Mouse (Mus musculus) forebrain, embryonic 11.5 days (tissue): Measurements from ENCODE around the gene Kntc1. TPM values are rescaled to one million over a fixed set of nuclear protein-coding genes. Genes with fewer than 3 reads are reported as not detected.
A peak's percentile ranks its signal among the peaks of the same experiment; 100 is the strongest.

Experiments
- ATAC-seq: fragments of 200-750 bp; cut with Nextera tagmentation; replicated peaks from 2 replicates; pipeline ENCODE4 v1.8.0; 2017; ENCODE audit warnings: moderate TSS enrichment; ENCODE audit not compliant: low FRiP score
- DNase-seq: peaks from one replicate; pipeline ENCODE4 v3.0.0-alpha.2; 2017; ENCODE audit warnings: low spot score
- H3K27ac ChIP-seq: fragments of 300-500 bp; sonication (generic); 2 replicates; pipeline ENCODE4 v1.5.1; 2014; ENCODE audit warnings: low read depth, low read length
- H3K27me3 ChIP-seq: fragments of 300-500 bp; sonication (generic); 2 replicates; pipeline ENCODE4 v1.6.1; 2014; ENCODE audit warnings: mild to moderate bottlenecking, low read length, mixed read lengths; ENCODE audit not compliant: control insufficient read depth, insufficient read depth
- H3K36me3 ChIP-seq: fragments of 300-500 bp; sonication (generic); 2 replicates; pipeline ENCODE4 v1.6.1; 2014; ENCODE audit warnings: mild to moderate bottlenecking, low read length, moderate library complexity, mixed read lengths; ENCODE audit not compliant: control insufficient read depth, insufficient read depth
- H3K4me1 ChIP-seq: fragments of 300-500 bp; sonication (generic); replicated peaks from 2 replicates; pipeline ENCODE4 v1.6.1; 2014; ENCODE audit warnings: low read length, mixed read lengths; ENCODE audit not compliant: control insufficient read depth, insufficient read depth
- H3K4me2 ChIP-seq: fragments of 300-500 bp; sonication (generic); 2 replicates; pipeline ENCODE4 v1.6.1; 2014; ENCODE audit warnings: low read depth, mild to moderate bottlenecking, low read length, moderate library complexity, mixed read lengths; ENCODE audit not compliant: severe bottlenecking
- H3K4me3 ChIP-seq: fragments of 300-500 bp; sonication (generic); 2 replicates; pipeline ENCODE4 v1.5.1; 2014; ENCODE audit warnings: low read depth, low read length
- H3K9ac ChIP-seq: fragments of 300-500 bp; sonication (generic); 2 replicates; pipeline ENCODE4 v1.6.1; 2014; ENCODE audit warnings: low read length
- H3K9me3 ChIP-seq: fragments of 300-500 bp; sonication (generic); 2 replicates; pipeline ENCODE4 v1.6.1; 2016; ENCODE audit warnings: low read length, mixed read lengths; ENCODE audit not compliant: control insufficient read depth
- WGBS: fragments of 180-500 bp; shearing (Covaris S2); extraction: QIAGEN DNeasy Blood & Tissue Kit; methylation state at CpG from one replicate; pipeline ENCODE4 v1.1.7; 2014; 5-methylcytosine and 5-hydroxymethylcytosine counted together
- polyA plus RNA-seq: library from polyadenylated mRNA; unstranded; fragments of >200 nt; fragmentation: Nextera tagmentation; extraction: Ambion mirVana; gene quantifications from 2 replicates; pipeline ENCODE4 v1.2.1, GENCODE M21; 2014

The Kntc1 gene
- polyA plus RNA-seq, 1 experiment from 2014 or later: 65.0 TPM

DNA sequence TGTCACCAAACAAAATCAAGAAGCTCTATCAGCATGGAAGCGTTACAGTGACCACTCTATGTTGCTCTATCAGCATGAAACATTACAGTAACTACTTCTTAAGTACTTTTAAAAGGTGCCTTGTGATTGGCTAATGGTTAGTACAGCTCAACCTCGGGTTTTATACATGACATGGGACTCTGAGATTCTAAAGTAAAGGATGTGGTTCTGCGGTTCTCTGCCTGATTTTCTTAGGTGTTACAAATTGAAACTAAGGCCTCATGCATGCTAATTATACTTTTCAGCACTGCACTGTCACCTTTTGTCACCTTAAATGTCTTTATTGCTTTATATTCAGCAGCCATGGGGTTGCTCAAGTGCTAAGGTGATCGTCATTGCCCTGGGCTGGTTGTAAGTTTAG is 32.3 kb downstream of the Kntc1 start:
- no peaks in the 10 kb centered on the region for H3K4me1 ChIP-seq
- H3K4me2 ChIP-seq: no peak overlapping the region
- ATAC-seq (no peak), DNase-seq (no peak)
- H3K4me3 ChIP-seq: no peak overlapping the region
- H3K9ac ChIP-seq: no peak overlapping the region
- WGBS: 91% methylated on average over 4 of the region's 4 CpGs
- H3K36me3 ChIP-seq: peaks cover 20% of the 10 kb centered on the region
- no peak overlapping the region for H3K27ac ChIP-seq
- no peaks in the 10 kb centered on the region for H3K27me3 ChIP-seq
- H3K9me3 ChIP-seq: no peaks in the 10 kb centered on the region

DNA sequence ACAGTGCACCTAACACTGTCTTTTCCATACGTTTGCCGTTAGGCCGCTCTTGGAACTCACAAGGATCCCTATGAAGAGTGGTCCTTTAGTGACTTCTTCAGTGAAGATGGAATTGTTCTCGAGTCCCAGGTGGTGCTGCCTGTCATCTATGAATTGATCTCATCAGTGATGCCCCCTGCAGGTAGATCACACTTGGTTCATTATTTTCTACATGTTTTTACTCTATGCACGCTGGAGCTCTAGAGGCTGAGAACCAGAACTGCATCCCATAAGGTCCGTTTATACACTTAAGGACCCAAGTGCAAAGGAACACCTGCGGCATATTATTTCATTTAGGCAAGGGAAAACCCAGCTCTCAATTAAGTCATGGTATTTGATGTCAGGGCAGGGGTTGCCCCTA is 39.5 kb downstream of the Kntc1 start:
- H3K27me3 ChIP-seq: no peaks in the 10 kb centered on the region
- 93% methylated on average over 7 of the region's 7 CpGs for WGBS

DNA sequence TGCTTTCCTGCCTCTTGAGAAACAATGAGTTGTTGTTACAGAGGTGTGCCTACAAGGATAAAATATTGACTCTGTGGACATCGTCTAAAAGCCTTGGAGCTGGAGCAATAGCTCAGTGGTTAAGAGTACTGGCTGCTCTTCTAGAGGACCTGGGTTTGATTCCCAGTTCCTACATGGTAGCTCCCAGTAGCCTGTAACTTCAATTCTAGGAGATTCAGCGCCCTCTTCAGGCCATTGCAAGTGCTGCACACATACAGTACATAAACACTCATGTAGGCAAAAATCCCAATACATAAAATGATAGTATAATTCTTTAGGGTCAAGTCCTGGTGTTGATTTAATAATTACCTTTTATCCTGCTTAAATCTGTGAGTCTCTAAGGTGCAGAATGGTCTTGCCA is 43.6 kb downstream of the Kntc1 start:
- WGBS: 77% methylated on average over 2 of the region's 2 CpGs
- H3K27ac ChIP-seq: no peak overlapping the region
- no peak for ATAC-seq
- H3K27me3 ChIP-seq: no peaks in the 10 kb centered on the region
- peaks cover 22% of the 10 kb centered on the region for H3K36me3 ChIP-seq
- no peak overlapping the region for H3K4me2 ChIP-seq
- no peaks in the 10 kb centered on the region for H3K4me1 ChIP-seq
- DNase-seq: peak; percentile 15
- no peak overlapping the region for H3K9ac ChIP-seq
- no peaks in the 10 kb centered on the region for H3K9me3 ChIP-seq
- no peak overlapping the region for H3K4me3 ChIP-seq

More for the DNA sequence above, 39.5 kb downstream of the Kntc1 start:
- H3K4me3 ChIP-seq: no peak overlapping the region
- ATAC-seq (no peak), DNase-seq (peak; percentile 15)
- H3K4me1 ChIP-seq: no peaks in the 10 kb centered on the region
- no peak overlapping the region for H3K4me2 ChIP-seq
- H3K36me3 ChIP-seq: peaks cover 27% of the 10 kb centered on the region
- H3K9ac ChIP-seq: no peak overlapping the region
- H3K9me3 ChIP-seq: no peaks in the 10 kb centered on the region
- H3K27ac ChIP-seq: no peak overlapping the region

DNA sequence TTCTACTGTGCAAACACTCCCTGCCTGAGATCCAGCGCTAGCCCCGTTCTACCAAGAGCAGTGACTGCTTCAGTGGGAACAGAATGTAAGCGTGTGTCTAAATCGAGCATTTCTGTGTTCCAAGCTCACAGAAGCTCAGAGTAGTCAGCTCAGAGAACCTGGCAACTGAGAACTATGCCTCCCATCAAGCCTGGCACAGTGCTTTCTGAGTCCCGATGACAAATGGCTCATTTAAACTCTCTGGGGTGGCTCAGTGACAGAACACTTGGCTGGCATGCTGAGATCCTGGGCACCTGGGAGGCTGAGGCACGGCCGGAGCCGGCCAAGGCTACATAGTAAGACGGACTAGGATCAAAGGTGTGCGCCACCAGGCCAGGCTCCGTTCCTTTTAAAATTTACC is 56.8 kb downstream of the Kntc1 start:
- 95% methylated on average over 11 of the region's 11 CpGs for WGBS
- DNase-seq: no peak
- no peaks in the 10 kb centered on the region for H3K4me1 ChIP-seq

DNA sequence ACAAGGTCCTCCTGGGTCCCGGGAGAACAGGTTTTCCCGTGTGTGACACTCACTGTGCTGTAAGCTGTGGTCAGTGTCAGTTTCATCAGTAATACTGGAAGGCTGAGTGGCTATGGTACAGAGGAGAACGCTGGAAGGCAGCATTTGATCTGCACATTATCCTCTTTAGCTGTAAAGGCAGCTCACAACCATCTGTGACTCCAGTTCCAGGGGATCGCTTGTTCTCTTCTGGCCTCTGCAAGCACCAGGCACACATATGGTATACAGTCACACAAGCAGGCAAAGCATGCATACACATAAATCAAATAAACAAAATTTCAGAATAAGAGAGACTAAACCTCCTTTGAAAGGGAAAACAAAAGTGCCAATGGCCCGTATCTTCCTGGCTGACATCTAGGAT is 59.0 kb downstream of the Kntc1 start:
- peaks cover 8% of the 10 kb centered on the region for H3K36me3 ChIP-seq
- H3K9me3 ChIP-seq: no peaks in the 10 kb centered on the region
- no peak overlapping the region for H3K9ac ChIP-seq
- DNase-seq (no peak), ATAC-seq (no peak)
- no peak overlapping the region for H3K27ac ChIP-seq
- no peak overlapping the region for H3K4me2 ChIP-seq
- H3K4me1 ChIP-seq: no peaks in the 10 kb centered on the region
- no peaks in the 10 kb centered on the region for H3K27me3 ChIP-seq
- WGBS: 92% methylated on average over 5 of the region's 5 CpGs
- H3K4me3 ChIP-seq: no peak overlapping the region

More for the DNA sequence above, 56.8 kb downstream of the Kntc1 start:
- no peak for ATAC-seq
- H3K4me2 ChIP-seq: no peak overlapping the region
- H3K27me3 ChIP-seq: no peaks in the 10 kb centered on the region
- H3K36me3 ChIP-seq: peaks cover 12% of the 10 kb centered on the region
- no peak overlapping the region for H3K27ac ChIP-seq
- H3K9ac ChIP-seq: no peak overlapping the region
- no peak overlapping the region for H3K4me3 ChIP-seq
- no peaks in the 10 kb centered on the region for H3K9me3 ChIP-seq

DNA sequence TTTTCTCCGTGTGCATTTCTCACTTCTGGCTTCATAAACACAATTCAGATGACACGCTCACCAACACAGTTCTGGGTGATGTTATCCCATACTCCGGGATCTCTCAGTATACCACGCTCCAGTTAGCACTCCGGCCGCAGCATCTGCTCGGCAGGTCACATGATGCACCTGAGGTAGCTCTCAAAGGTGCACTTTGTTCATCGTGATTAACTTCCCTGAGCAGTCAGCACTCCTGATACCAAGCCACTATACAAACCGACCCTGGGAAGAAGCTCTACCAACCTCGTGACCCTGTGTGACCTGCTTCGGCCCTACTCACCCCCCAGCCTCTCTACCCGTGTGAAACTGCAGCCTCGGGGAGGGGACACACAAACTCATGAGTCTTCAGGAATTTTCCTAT is 59.6 kb downstream of the Kntc1 start:
- Histone ChIP-seq H3K27ac (no peak overlapping the region), H3K27me3 (no peaks in the 10 kb centered on the region), H3K4me3 (no peak overlapping the region), H3K9ac (no peak overlapping the region), H3K9me3 (no peaks in the 10 kb centered on the region), H3K4me1 (no peaks in the 10 kb centered on the region), H3K4me2 (no peak overlapping the region), H3K36me3 (peaks cover 6% of the 10 kb centered on the region)
- WGBS: 94% methylated on average over 13 of the region's 13 CpGs
- ATAC-seq (no peak), DNase-seq (peak; percentile 43)

DNA sequence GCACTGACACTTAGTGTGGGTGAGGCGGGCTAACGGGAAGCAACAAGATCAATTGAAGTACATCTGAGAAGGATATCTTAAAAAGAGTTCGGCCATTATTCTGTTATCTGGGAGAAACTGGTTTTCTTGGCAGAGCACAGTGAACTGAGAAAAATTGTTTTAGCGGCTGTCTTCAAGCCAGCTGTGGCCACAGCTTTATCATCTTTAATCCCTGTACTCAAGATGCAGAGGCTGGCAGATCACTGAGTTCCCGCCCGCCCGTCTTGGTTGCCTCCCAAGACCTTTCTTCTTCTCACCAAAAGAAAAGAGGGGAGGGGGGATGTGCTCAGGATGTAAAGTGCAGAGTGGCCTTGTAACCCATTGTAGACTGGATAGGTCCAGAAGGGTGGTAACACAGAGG is 67.4 kb downstream of the Kntc1 start:
- peaks cover 10% of the 10 kb centered on the region for H3K36me3 ChIP-seq
- H3K27ac ChIP-seq: no peak overlapping the region
- 96% methylated on average over 7 of the region's 7 CpGs for WGBS
- DNase-seq: no peak
- no peak overlapping the region for H3K4me3 ChIP-seq
- no peak for ATAC-seq
- no peak overlapping the region for H3K4me2 ChIP-seq
- H3K9me3 ChIP-seq: no peaks in the 10 kb centered on the region
- no peaks in the 10 kb centered on the region for H3K4me1 ChIP-seq
- no peak overlapping the region for H3K9ac ChIP-seq
- H3K27me3 ChIP-seq: no peaks in the 10 kb centered on the region

DNA sequence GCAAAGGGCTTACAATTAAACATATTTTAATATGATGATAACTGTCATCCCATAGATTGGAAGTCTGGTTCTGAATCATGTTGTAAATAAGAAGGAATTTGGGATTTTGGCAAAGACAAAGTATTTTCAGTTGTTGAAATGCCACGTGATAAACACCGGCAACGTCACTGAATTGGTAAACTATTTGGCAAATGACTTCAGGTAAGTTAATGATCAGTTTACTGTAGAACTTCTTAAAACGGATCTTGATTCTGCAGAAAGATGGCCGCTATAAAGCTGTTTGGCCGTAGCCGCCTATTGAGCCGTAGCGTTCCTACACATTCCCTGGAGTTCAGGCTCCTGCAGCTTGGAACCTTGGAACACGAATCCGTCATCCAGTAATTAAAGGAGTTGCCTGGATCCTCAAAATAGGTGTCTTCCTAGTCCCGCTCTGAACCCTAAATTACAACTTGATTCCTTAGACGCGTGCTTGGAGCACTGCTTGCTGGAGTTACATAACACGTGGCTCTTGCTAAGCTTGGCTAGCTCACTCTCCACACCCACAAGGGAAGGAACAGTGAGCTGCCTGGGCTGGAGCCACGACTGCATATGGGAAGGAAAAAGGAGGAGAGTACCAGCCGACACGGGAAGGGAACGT is 69.5 kb downstream of the Kntc1 start:
- Histone ChIP-seq H3K4me2 (no peak overlapping the region), H3K27me3 (no peaks in the 10 kb centered on the region), H3K36me3 (peaks cover 7% of the 10 kb centered on the region; the same call in 1 of the 2 replicates), H3K4me3 (no peak overlapping the region), H3K27ac (no peak overlapping the region), H3K9ac (no peak overlapping the region), H3K9me3 (no peaks in the 10 kb centered on the region), H3K4me1 (no peaks in the 10 kb centered on the region)
- ATAC-seq (no peak), DNase-seq (no peak)
- 95% methylated on average over 19 of the region's 19 CpGs for WGBS

DNA sequence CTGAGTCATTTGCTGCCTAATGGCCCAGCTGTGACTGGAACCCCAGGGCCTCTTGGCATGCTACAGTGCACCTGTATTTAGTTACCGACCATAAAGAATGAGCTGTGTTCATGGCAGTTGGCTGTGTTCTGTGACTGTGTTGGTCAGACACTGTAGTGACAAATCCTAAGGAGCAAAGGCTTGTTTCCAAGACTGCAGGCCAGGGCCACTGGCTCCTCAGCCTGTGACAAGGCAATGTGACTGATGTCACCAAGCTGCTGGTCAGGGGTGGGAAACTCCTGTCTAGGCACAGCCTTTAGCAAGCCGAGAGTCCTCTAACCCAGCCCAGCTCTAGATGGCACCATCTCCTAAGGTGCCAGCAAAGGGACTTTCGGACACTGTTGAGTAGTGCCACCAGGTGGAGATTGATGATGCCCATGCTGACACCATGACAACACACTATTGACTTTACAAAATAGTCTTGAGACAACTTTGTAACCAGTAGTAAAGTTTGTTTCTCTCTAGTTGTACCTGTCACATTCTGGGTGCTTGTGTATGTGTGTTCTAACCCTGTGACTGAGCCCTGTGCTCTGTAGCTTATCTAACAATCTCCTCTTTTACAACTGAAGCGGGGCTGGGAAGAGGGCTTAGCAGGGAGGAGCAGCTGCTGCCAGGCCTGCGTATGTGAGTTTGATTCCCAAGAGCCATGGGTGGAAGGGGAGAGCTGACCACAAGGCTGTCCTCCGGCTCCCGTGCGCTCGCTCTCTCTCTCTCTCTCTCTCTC is 71.2 kb downstream of the Kntc1 start:
- Histone ChIP-seq H3K27me3 (no peaks in the 10 kb centered on the region), H3K27ac (no peak overlapping the region), H3K36me3 (peaks cover 5% of the 10 kb centered on the region; the same call in 1 of the 2 replicates), H3K4me1 (no peaks in the 10 kb centered on the region), H3K9me3 (no peaks in the 10 kb centered on the region), H3K4me2 (no peak overlapping the region), H3K9ac (no peak overlapping the region), H3K4me3 (no peak overlapping the region)
- DNase-seq (no peak), ATAC-seq (no peak)
- 91% methylated on average over 9 of the region's 9 CpGs for WGBS
